Mouse (Mus musculus): ENCODE measurements around the gene Lix1l.

Lix1l gene

GRCm38 (mm10) chr3:96566661-96567450 is 34.1 kb upstream of the Lix1l start:
- DNase-seq = peak; percentile 75 to 81

GRCm38 (mm10) chr3:96568605-96569004 is 32.3 kb upstream of the Lix1l start:
- peak; percentile 41 to 49 for DNase-seq

GRCm38 (mm10) chr3:96569506-96569905 is 31.4 kb upstream of the Lix1l start:
- DNase-seq = peak; percentile 32 to 40

GRCm38 (mm10) chr3:96569966-96570605 is 30.9 kb upstream of the Lix1l start:
- DNase-seq = peak in 1 of 2 experiments; percentile 17

GRCm38 (mm10) chr3:96570643-96571042 is 30.3 kb upstream of the Lix1l start:
- DNase-seq = no peak

GRCm38 (mm10) chr3:96571336-96571735 is 29.6 kb upstream of the Lix1l start:
- no peak for DNase-seq

- DNase-seq = peak; percentile 78 to 81
These were observed 28.9 kb upstream of the Lix1l start for GRCm38 (mm10) chr3:96571896-96572698.

- DNase-seq = peak; percentile 62 to 73
These were observed 27.1 kb upstream of the Lix1l start for GRCm38 (mm10) chr3:96573611-96574511.

- peak; percentile 84 to 90 for DNase-seq
These were observed 25.5 kb upstream of the Lix1l start for GRCm38 (mm10) chr3:96575272-96575984.

- DNase-seq = peak; percentile 87 to 95
These were observed 24.8 kb upstream of the Lix1l start for GRCm38 (mm10) chr3:96576005-96576658.

- DNase-seq = peak; percentile 91 to 96
These were observed 24.0 kb upstream of the Lix1l start, which contains the start of gene Gm16253 for GRCm38 (mm10) chr3:96576690-96577541. TSS of gene Gm16253 (plus strand) at chr3:96576984.

GRCm38 (mm10) chr3:96577566-96577965 is 23.4 kb upstream of the Lix1l start:
- peak in 1 of 2 experiments; percentile 50 for DNase-seq

- DNase-seq = no peak
These were observed 22.2 kb upstream of the Lix1l start for GRCm38 (mm10) chr3:96578561-96579238.

- DNase-seq = no peak
These were observed 21.7 kb upstream of the Lix1l start for GRCm38 (mm10) chr3:96579239-96579750.

GRCm38 (mm10) chr3:96579885-96580454 is 21.0 kb upstream of the Lix1l start:
- DNase-seq = peak; percentile 89 to 94

GRCm38 (mm10) chr3:96581141-96581540 is 19.8 kb upstream of the Lix1l start:
- no peak for DNase-seq

- DNase-seq = no peak
These were observed 19.0 kb upstream of the Lix1l start for GRCm38 (mm10) chr3:96581771-96582515.

- no peak for DNase-seq
These were observed 17.6 kb upstream of the Lix1l start for GRCm38 (mm10) chr3:96583386-96583785.
